Mouse (Mus musculus): ENCODE results near the gene Prpsap1. TPM values are rescaled to one million over a fixed set of nuclear protein-coding genes. Genes with fewer than 3 reads are reported as not detected.

Prpsap1 gene
- polyA plus RNA-seq, 1 experiment from 2014 or later, result 150 TPM

- no peak for TF ChIP-seq CTCF (IDR thresholded peaks at IDR 0.05; ENCODE audit: low read depth)
- Histone ChIP-seq H3K4me2 (ENCODE audit: low read length) (no peak overlapping the region), H3K9ac (ENCODE audit: low read depth, low read length) (no peak overlapping the region), H3K36me3 (ENCODE audit: insufficient read depth, low read length) (no peaks in the 10 kb centered on the region), H3K4me1 (replicated peaks; ENCODE audit: insufficient read depth, low read length) (peaks cover 10% of the 10 kb centered on the region; the same call in 1 of the 2 replicates), H3K27me3 (ENCODE audit: insufficient read depth, low read length) (no peaks in the 10 kb centered on the region), H3K27ac (no peak overlapping the region), H3K4me3 (replicated peaks; ENCODE audit: low read depth, low read length) (no peak overlapping the region), H3K9me3 (replicated peaks; ENCODE audit: low read length) (no peaks in the 10 kb centered on the region)
- 58% methylated on average over 3 of the region's 3 CpGs for WGBS
- ATAC-seq (replicated peaks; ENCODE audit: low FRiP score, low read depth), result peak; percentile 52; the same call in 1 of the 2 replicates
- peak; percentile 47 for DNase-seq (ENCODE audit: low spot score)
These were observed 27.1 kb upstream of the Prpsap1 start for GRCm38 (mm10) chr11:116521143-116521542.

- TF ChIP-seq CTCF (IDR thresholded peaks at IDR 0.05; ENCODE audit: low read depth), result no peak
- no peaks in the 10 kb centered on the region for H3K9me3 ChIP-seq (replicated peaks; ENCODE audit: low read length)
- no peak overlapping the region for H3K4me3 ChIP-seq (replicated peaks; ENCODE audit: low read depth, low read length)
- H3K36me3 ChIP-seq (ENCODE audit: insufficient read depth, low read length), result no peaks in the 10 kb centered on the region
- peak overlapping the region; percentile 26 for H3K27ac ChIP-seq
- DNase-seq (ENCODE audit: low spot score) (peak; percentile 94), ATAC-seq (replicated peaks; ENCODE audit: low FRiP score, low read depth) (no peak)
- peaks cover 4% of the 10 kb centered on the region; the same call in 1 of the 2 replicates for H3K4me1 ChIP-seq (replicated peaks; ENCODE audit: insufficient read depth, low read length)
- no peak overlapping the region for H3K9ac ChIP-seq (ENCODE audit: low read depth, low read length)
- no peaks in the 10 kb centered on the region for H3K27me3 ChIP-seq (ENCODE audit: insufficient read depth, low read length)
- H3K4me2 ChIP-seq (ENCODE audit: low read length), result no peak overlapping the region
- WGBS, result 54% methylated on average over 8 of the region's 8 CpGs
These were observed 24.5 kb upstream of the Prpsap1 start for GRCm38 (mm10) chr11:116518482-116518881.

DNA sequence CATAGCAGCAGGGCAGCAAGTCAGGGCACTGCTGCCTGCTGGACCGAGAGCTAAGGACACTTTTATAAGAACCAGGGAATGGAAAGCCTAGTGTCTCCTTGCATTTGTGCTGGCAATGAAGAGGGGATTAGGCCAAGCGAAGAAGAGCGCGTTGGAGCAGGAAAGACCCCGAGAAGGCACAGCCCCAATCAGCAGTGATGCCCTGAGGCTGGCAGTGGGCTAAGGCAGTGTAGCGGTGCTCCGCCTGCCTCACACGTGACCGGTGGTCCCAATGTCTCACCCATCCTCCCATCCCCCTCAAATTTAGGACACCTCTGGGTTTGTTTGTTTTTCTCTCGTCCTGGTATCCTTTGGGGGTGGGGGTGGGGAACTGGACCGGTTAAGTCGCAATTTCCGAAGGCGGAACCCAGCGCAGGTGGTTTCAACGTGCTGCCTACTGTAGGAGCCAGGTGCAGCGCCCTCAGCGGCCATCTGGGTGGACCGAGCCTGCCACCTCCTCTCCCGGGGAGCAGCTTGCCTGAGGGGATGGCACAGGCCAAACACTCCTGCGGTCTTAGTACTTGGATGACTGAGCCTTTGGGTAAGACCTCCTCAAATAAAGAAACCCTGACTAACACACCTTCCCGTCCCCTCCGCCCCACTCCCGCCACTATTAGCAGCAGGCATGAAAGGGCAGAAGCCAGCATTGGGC lies 21.5 kb upstream of the Prpsap1 start:
- Histone ChIP-seq H3K4me3 (replicated peaks; ENCODE audit: low read depth, low read length) (no peak overlapping the region), H3K4me2 (ENCODE audit: low read length) (peak overlapping the region; percentile 18; the same call in 1 of the 2 replicates), H3K27ac (no peak overlapping the region), H3K27me3 (ENCODE audit: insufficient read depth, low read length) (no peaks in the 10 kb centered on the region), H3K9me3 (replicated peaks; ENCODE audit: low read length) (no peaks in the 10 kb centered on the region), H3K4me1 (replicated peaks; ENCODE audit: insufficient read depth, low read length) (no peaks in the 10 kb centered on the region; the same call in 1 of the 2 replicates), H3K36me3 (ENCODE audit: insufficient read depth, low read length) (no peaks in the 10 kb centered on the region), H3K9ac (ENCODE audit: low read depth, low read length) (no peak overlapping the region)
- peak; percentile 33; the same call in 1 of the 2 replicates for TF ChIP-seq CTCF (IDR thresholded peaks at IDR 0.05; ENCODE audit: low read depth)
- ATAC-seq (replicated peaks; ENCODE audit: low FRiP score, low read depth) (no peak; the same call in 1 of the 2 replicates), DNase-seq (ENCODE audit: low spot score) (no peak)
- WGBS, result 18% methylated on average over 23 of the region's 24 CpGs

GRCm38 (mm10) chr11:116513531-116514038 lies 19.6 kb upstream of the Prpsap1 start:
- no peak overlapping the region for H3K27ac ChIP-seq

GRCm38 (mm10) chr11:116512987-116513386 lies 19.0 kb upstream of the Prpsap1 start:
- Histone ChIP-seq H3K27me3 (ENCODE audit: insufficient read depth, low read length) (no peaks in the 10 kb centered on the region), H3K4me2 (ENCODE audit: low read length) (no peak overlapping the region), H3K27ac (no peak overlapping the region), H3K9ac (ENCODE audit: low read depth, low read length) (no peak overlapping the region), H3K4me3 (replicated peaks; ENCODE audit: low read depth, low read length) (no peak overlapping the region), H3K36me3 (ENCODE audit: insufficient read depth, low read length) (no peaks in the 10 kb centered on the region), H3K4me1 (replicated peaks; ENCODE audit: insufficient read depth, low read length) (no peaks in the 10 kb centered on the region; the same call in 1 of the 2 replicates), H3K9me3 (replicated peaks; ENCODE audit: low read length) (no peaks in the 10 kb centered on the region)
- DNase-seq (ENCODE audit: low spot score) (no peak), ATAC-seq (replicated peaks; ENCODE audit: low FRiP score, low read depth) (no peak)
- 86% methylated on average over 6 of the region's 6 CpGs for WGBS
- no peak for TF ChIP-seq CTCF (IDR thresholded peaks at IDR 0.05; ENCODE audit: low read depth)

More at GRCm38 (mm10) chr11:116513531-116514038, 19.6 kb upstream of the Prpsap1 start:
- H3K27me3 ChIP-seq (ENCODE audit: insufficient read depth, low read length), result no peaks in the 10 kb centered on the region
- no peak overlapping the region for H3K4me3 ChIP-seq (replicated peaks; ENCODE audit: low read depth, low read length)
- no peak overlapping the region for H3K4me2 ChIP-seq (ENCODE audit: low read length)
- ATAC-seq (replicated peaks; ENCODE audit: low FRiP score, low read depth) (no peak), DNase-seq (ENCODE audit: low spot score) (no peak)
- TF ChIP-seq CTCF (IDR thresholded peaks at IDR 0.05; ENCODE audit: low read depth), result no peak
- no peak overlapping the region for H3K9ac ChIP-seq (ENCODE audit: low read depth, low read length)
- 61% methylated on average over 4 of the region's 4 CpGs for WGBS
- H3K4me1 ChIP-seq (replicated peaks; ENCODE audit: insufficient read depth, low read length), result no peaks in the 10 kb centered on the region; the same call in 1 of the 2 replicates
- no peaks in the 10 kb centered on the region for H3K36me3 ChIP-seq (ENCODE audit: insufficient read depth, low read length)
- H3K9me3 ChIP-seq (replicated peaks; ENCODE audit: low read length), result no peaks in the 10 kb centered on the region

- Histone ChIP-seq H3K4me1 (replicated peaks; ENCODE audit: insufficient read depth, low read length) (no peaks in the 10 kb centered on the region), H3K9ac (ENCODE audit: low read depth, low read length) (no peak overlapping the region), H3K4me3 (replicated peaks; ENCODE audit: low read depth, low read length) (no peak overlapping the region), H3K9me3 (replicated peaks; ENCODE audit: low read length) (no peaks in the 10 kb centered on the region), H3K27ac (no peak overlapping the region), H3K27me3 (ENCODE audit: insufficient read depth, low read length) (no peaks in the 10 kb centered on the region), H3K4me2 (ENCODE audit: low read length) (no peak overlapping the region), H3K36me3 (ENCODE audit: insufficient read depth, low read length) (no peaks in the 10 kb centered on the region)
- ATAC-seq (replicated peaks; ENCODE audit: low FRiP score, low read depth) (no peak), DNase-seq (ENCODE audit: low spot score) (no peak)
- WGBS, result 93% methylated on average over 7 of the region's 7 CpGs
- no peak for TF ChIP-seq CTCF (IDR thresholded peaks at IDR 0.05; ENCODE audit: low read depth)
These were observed 18.2 kb upstream of the Prpsap1 start for GRCm38 (mm10) chr11:116512154-116512553.
